Mouse (Mus musculus) limb, embryonic 10.5 days (tissue): ENCODE data around the gene Defa32. TPM values are rescaled to one million over a fixed set of nuclear protein-coding genes. Genes with fewer than 3 reads are reported as not detected.
"Not testable (repeated sequence)": the region's sequence is repeated elsewhere in the genome, so short reads cannot be mapped to it uniquely, and the experiment has no call there.

Experiments used
- DNase-seq: peaks from one replicate; pipeline ENCODE4 v3.0.0-alpha.2; 2017; ENCODE audit warnings: low spot score
- H3K27ac ChIP-seq: fragments of 300-500 bp; sonication (generic); 2 replicates; pipeline ENCODE4 v1.5.1; 2016; ENCODE audit warnings: mild to moderate bottlenecking
- H3K27me3 ChIP-seq: fragments of 300-500 bp; sonication (generic); 2 replicates; pipeline ENCODE4 v1.6.1; 2016; ENCODE audit warnings: low read depth, mild to moderate bottlenecking; ENCODE audit not compliant: poor library complexity, severe bottlenecking
- H3K36me3 ChIP-seq: fragments of 300-500 bp; sonication (generic); 2 replicates; pipeline ENCODE4 v1.6.1; 2016; ENCODE audit warnings: mild to moderate bottlenecking, moderate library complexity
- H3K4me1 ChIP-seq: fragments of 300-500 bp; sonication (generic); 2 replicates; pipeline ENCODE4 v1.6.1; 2016
- H3K4me3 ChIP-seq: fragments of 300-500 bp; sonication (generic); 2 replicates; pipeline ENCODE4 v1.5.1; 2016; ENCODE audit warnings: mild to moderate bottlenecking, moderate library complexity
- H3K9me3 ChIP-seq: fragments of 300-500 bp; sonication (generic); replicated peaks from 2 replicates; pipeline ENCODE4 v1.6.1; 2016; ENCODE audit warnings: mild to moderate bottlenecking
- WGBS: fragments of 180-500 bp; shearing (Covaris S2); methylation state at CpG from one replicate; pipeline ENCODE4 v1.1.7; 2016; 5-methylcytosine and 5-hydroxymethylcytosine counted together
- polyA plus RNA-seq: library from polyadenylated mRNA; unstranded; fragments of >200 nt; fragmentation: Nextera tagmentation; extraction: Ambion mirVana; gene quantifications from 2 replicates; pipeline ENCODE4 v1.2.1, GENCODE M21; 2016

Defa32 gene
- polyA plus RNA-seq: not detected in 2 replicates

GRCm38 (mm10) chr8:21528732-21529131 lies at the start of gene Defa32:
TSS of gene Defa32 (plus strand) at chr8:21529032.
- no CpG with 5 or more reads among the region's 2 CpGs for WGBS
- H3K27me3 ChIP-seq, H3K27ac ChIP-seq, DNase-seq, H3K4me3 ChIP-seq, H3K36me3 ChIP-seq, H3K9me3 ChIP-seq, H3K4me1 ChIP-seq: not testable (repeated sequence)

GRCm38 (mm10) chr8:21508958-21509357 lies 19.9 kb upstream of the Defa32 start, which contains the start of gene Defa20:
TSS of gene Defa20 (plus strand) at chr8:21509258.
- H3K27me3 ChIP-seq, H3K27ac ChIP-seq, H3K36me3 ChIP-seq, H3K4me3 ChIP-seq, H3K9me3 ChIP-seq, H3K4me1 ChIP-seq, DNase-seq: not testable (repeated sequence)
- WGBS: no CpG with 5 or more reads among the region's 2 CpGs

- not testable (repeated sequence) for H3K4me3 ChIP-seq, H3K36me3 ChIP-seq, H3K27ac ChIP-seq, DNase-seq, H3K27me3 ChIP-seq, H3K9me3 ChIP-seq, H3K4me1 ChIP-seq
- no CpG with 5 or more reads among the region's 1 CpGs for WGBS
These were observed 36.3 kb downstream of the Defa32 start, which contains the start of gene Defa37 for GRCm38 (mm10) chr8:21565086-21565485. TSS of gene Defa37 (plus strand) at chr8:21565386.

Other genes with a start within 250 kb of the Defa32 start
- not detected in 2 replicates for gene Defa27, start 213.5 kb upstream of the Defa32 start, polyA plus RNA-seq
- gene Defa29, start 202.0 kb upstream of the Defa32 start, polyA plus RNA-seq: not detected in 2 replicates
- not detected in 2 replicates for gene Defa2, start 150.5 kb upstream of the Defa32 start, polyA plus RNA-seq
- gene Defa33, start 137.2 kb upstream of the Defa32 start, polyA plus RNA-seq: not detected in 2 replicates
- gene Defa36, start 101.6 kb upstream of the Defa32 start, polyA plus RNA-seq: not detected in 2 replicates
- gene Gm7849, start 72.5 kb upstream of the Defa32 start, polyA plus RNA-seq: not detected in 2 replicates
- not detected in 2 replicates for gene Defa20, start 19.8 kb upstream of the Defa32 start, polyA plus RNA-seq
- gene Defa37, start 36.4 kb downstream of the Defa32 start, polyA plus RNA-seq: not detected in 2 replicates
- gene Defa28, start 54.0 kb downstream of the Defa32 start, polyA plus RNA-seq: not detected in 2 replicates
- not detected in 2 replicates for gene Gm7861, start 65.5 kb downstream of the Defa32 start, polyA plus RNA-seq
- not detected in 2 replicates for gene Defa26, start 89.2 kb downstream of the Defa32 start, polyA plus RNA-seq
- not detected in 2 replicates for gene Defa17, start 126.7 kb downstream of the Defa32 start, polyA plus RNA-seq
- gene Defa34, start 136.8 kb downstream of the Defa32 start, polyA plus RNA-seq: not detected in 2 replicates
- gene AY761184, start 174.6 kb downstream of the Defa32 start, polyA plus RNA-seq: not detected in 2 replicates
- not detected in 2 replicates for gene Defa24, start 205.5 kb downstream of the Defa32 start, polyA plus RNA-seq